Mouse (Mus musculus): Measurements from ENCODE around the gene Gm28710. TPM values are rescaled to one million over a fixed set of nuclear protein-coding genes. Genes with fewer than 3 reads are reported as not detected.
A peak's percentile ranks its signal among the peaks of the same experiment; 100 is the strongest.

The Gm28710 gene
- not detected in 2 replicates for polyA plus RNA-seq (2015; fragmentation: Nextera tagmentation; extraction: Ambion mirVana)

- Histone ChIP-seq H3K4me2 (no peak within 1 kb of the TSS), H3K27me3 (no peaks in the 10 kb centered on the region), H3K4me1 (replicated peaks) (no peaks in the 10 kb centered on the region), H3K4me3 (no peak within 1 kb of the TSS), H3K9me3 (no peaks in the 10 kb centered on the region), H3K9ac (no peak within 1 kb of the TSS), H3K27ac (no peak within 1 kb of the TSS), H3K36me3 (no peaks in the 10 kb centered on the region)
- WGBS: 91% methylated on average over 4 of the region's 4 CpGs
- ATAC-seq (ENCODE audit: low FRiP score): no peak
Measured at GRCm38 (mm10) chr5:16791243-16791860, at the start of gene Gm28710. Gm28710 (plus strand) TSS chr5:16791810.

GRCm38 (mm10) chr5:16777176-16777575 lies 14.4 kb upstream of the Gm28710 start:
- no peak for ATAC-seq (ENCODE audit: low FRiP score)
- 75% methylated on average over 2 of the region's 2 CpGs for WGBS
- H3K9ac ChIP-seq: no peak overlapping the region
- H3K27me3 ChIP-seq: no peaks in the 10 kb centered on the region
- 0 out of 2 replicates have a peak, but pooled peaks cover 2% of the 10 kb centered on the region for H3K9me3 ChIP-seq
- H3K4me2 ChIP-seq: no peak overlapping the region
- H3K4me3 ChIP-seq: no peak overlapping the region
- no peak overlapping the region for H3K27ac ChIP-seq
- no peaks in the 10 kb centered on the region for H3K36me3 ChIP-seq
- no peaks in the 10 kb centered on the region for H3K4me1 ChIP-seq (replicated peaks)

GRCm38 (mm10) chr5:16778610-16779172 lies 12.9 kb upstream of the Gm28710 start:
- no peaks in the 10 kb centered on the region for H3K4me1 ChIP-seq (replicated peaks)
- H3K4me2 ChIP-seq: no peak overlapping the region
- no peaks in the 10 kb centered on the region for H3K27me3 ChIP-seq
- no peak for ATAC-seq (ENCODE audit: low FRiP score)
- H3K9me3 ChIP-seq: no peaks in the 10 kb centered on the region
- H3K9ac ChIP-seq: no peak overlapping the region
- H3K36me3 ChIP-seq: no peaks in the 10 kb centered on the region
- no peak overlapping the region for H3K27ac ChIP-seq
- H3K4me3 ChIP-seq: no peak overlapping the region
- WGBS: 82% methylated on average over 6 of the region's 6 CpGs

DNA sequence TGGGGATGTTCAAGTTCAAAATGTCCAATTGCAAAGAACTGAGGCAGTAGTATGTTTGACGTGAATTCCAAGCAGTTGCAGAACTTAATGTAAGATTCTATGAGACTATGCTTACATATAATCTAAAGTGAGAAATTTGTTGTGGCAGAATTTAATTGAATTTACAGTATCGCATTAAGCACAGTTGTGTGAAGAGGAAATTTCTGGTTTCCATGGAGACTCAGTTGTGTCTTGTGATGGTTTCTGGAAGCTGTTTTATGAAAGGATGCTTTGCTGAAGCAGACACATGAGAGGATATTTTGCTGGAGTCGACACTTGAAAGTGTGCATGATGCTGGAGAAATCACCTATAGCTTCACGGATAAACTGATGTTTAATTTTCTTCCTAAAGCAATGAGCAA lies 6.0 kb upstream of the Gm28710 start:
- ATAC-seq (ENCODE audit: low FRiP score): no peak
- WGBS: 90% methylated on average over 4 of the region's 4 CpGs
- H3K36me3 ChIP-seq: no peaks in the 10 kb centered on the region
- H3K27me3 ChIP-seq: no peaks in the 10 kb centered on the region
- no peaks in the 10 kb centered on the region for H3K9me3 ChIP-seq
- no peak overlapping the region for H3K4me3 ChIP-seq
- no peak overlapping the region for H3K27ac ChIP-seq
- H3K9ac ChIP-seq: no peak overlapping the region
- no peaks in the 10 kb centered on the region for H3K4me1 ChIP-seq (replicated peaks)
- no peak overlapping the region for H3K4me2 ChIP-seq

DNA sequence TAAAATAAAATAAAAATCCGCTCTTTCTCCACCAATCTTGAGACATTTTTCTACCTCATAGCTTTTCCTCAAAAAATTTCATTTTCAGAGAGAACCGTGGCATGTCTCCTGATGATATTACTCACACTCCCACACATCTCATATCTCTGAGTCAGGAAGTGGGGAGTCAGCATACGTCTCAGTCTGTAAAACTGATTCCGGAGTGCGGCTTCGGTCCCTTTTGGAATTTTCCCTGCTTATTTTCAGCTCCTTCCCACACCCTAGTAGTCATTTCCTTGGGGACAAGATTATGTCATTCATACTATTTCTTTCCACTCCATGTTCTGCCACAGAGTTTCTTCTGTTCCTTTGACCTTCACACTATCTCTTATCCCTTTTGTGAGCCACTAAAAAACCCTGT lies 3.4 kb downstream of the Gm28710 start:
- Histone ChIP-seq H3K36me3 (no peaks in the 10 kb centered on the region), H3K4me3 (no peak overlapping the region), H3K9ac (no peak overlapping the region), H3K9me3 (no peaks in the 10 kb centered on the region), H3K4me1 (replicated peaks) (no peaks in the 10 kb centered on the region), H3K27me3 (no peaks in the 10 kb centered on the region), H3K4me2 (no peak overlapping the region), H3K27ac (no peak overlapping the region)
- WGBS: 91% methylated on average over 6 of the region's 6 CpGs
- no peak for ATAC-seq (ENCODE audit: low FRiP score)

DNA sequence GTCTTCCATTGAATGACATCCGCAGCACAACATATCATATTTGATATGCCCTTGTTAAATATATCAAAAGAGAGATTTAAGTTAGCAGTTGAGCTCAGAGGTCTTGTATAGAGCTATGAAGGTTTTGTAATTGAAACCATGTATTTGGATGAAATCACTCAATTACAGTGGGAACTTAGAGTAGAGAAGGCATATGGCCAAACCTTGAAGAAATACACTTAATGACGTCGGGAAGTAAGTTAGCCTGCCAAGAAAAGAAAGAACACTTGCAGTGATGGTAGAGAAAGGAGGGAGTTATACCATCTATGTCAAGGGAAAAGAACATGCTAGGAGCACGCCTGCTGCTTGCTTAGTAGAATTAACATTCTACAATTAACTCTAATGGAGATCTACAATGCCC lies 11.1 kb downstream of the Gm28710 start:
- H3K27ac ChIP-seq: no peak overlapping the region
- no peak overlapping the region for H3K9ac ChIP-seq
- no peaks in the 10 kb centered on the region for H3K4me1 ChIP-seq (replicated peaks)
- no peak overlapping the region for H3K4me3 ChIP-seq
- H3K9me3 ChIP-seq: no peaks in the 10 kb centered on the region
- H3K4me2 ChIP-seq: no peak overlapping the region
- 80% methylated on average over 4 of the region's 4 CpGs for WGBS
- H3K36me3 ChIP-seq: no peaks in the 10 kb centered on the region
- no peaks in the 10 kb centered on the region for H3K27me3 ChIP-seq
- no peak for ATAC-seq (ENCODE audit: low FRiP score)

- H3K27me3 ChIP-seq: no peaks in the 10 kb centered on the region
- no peak overlapping the region for H3K27ac ChIP-seq
- H3K4me2 ChIP-seq: no peak overlapping the region
- H3K4me3 ChIP-seq: no peak overlapping the region
- H3K36me3 ChIP-seq: no peaks in the 10 kb centered on the region
- no peaks in the 10 kb centered on the region for H3K4me1 ChIP-seq (replicated peaks)
- no peaks in the 10 kb centered on the region for H3K9me3 ChIP-seq
- no peak overlapping the region for H3K9ac ChIP-seq
- no peak for ATAC-seq (ENCODE audit: low FRiP score)
Measured at GRCm38 (mm10) chr5:16838991-16839390, 47.4 kb downstream of the Gm28710 start.

DNA sequence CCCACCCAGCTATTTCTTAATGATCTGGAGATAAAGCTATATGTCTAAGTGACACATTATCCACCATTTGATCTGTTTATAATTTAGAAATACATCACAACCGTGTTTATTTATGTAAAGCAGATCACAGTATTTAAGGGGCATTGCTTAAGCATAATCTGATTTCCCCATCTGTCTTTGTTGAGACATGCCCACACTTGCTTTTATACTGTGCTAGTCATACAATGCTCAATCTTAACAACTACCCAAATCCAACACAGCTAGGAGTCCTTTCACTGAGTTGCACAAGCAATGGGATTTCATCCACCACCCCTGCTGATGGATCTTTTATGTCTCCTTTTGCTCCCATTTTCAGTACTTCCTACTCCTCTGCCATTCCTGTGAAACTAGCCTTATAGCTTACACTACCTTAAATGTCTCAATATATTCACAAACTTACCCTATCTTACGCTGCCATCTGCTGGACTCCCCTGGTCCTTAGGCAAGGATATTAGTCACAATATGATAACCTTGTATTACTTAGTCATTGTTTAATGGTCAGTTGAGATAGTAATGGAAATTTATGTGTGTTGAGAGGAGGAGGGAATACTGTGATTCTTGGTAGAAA lies 77.8 kb downstream of the Gm28710 start:
- no peaks in the 10 kb centered on the region for H3K9me3 ChIP-seq
- ATAC-seq (ENCODE audit: low FRiP score): peak; percentile 83
- 71% methylated on average over 2 of the region's 2 CpGs for WGBS
- no peak overlapping the region for H3K9ac ChIP-seq
- no peak overlapping the region for H3K27ac ChIP-seq
- no peaks in the 10 kb centered on the region for H3K27me3 ChIP-seq
- no peak overlapping the region for H3K4me2 ChIP-seq
- no peaks in the 10 kb centered on the region for H3K4me1 ChIP-seq (replicated peaks)
- H3K4me3 ChIP-seq: no peak overlapping the region
- no peaks in the 10 kb centered on the region for H3K36me3 ChIP-seq

- Histone ChIP-seq H3K4me2 (no peak overlapping the region), H3K9me3 (no peaks in the 10 kb centered on the region), H3K4me1 (replicated peaks) (no peaks in the 10 kb centered on the region), H3K9ac (no peak overlapping the region), H3K27me3 (no peaks in the 10 kb centered on the region), H3K36me3 (no peaks in the 10 kb centered on the region), H3K4me3 (no peak overlapping the region), H3K27ac (no peak overlapping the region)
- WGBS: 9% methylated on average over 1 of the region's 1 CpGs
- no peak for ATAC-seq (ENCODE audit: low FRiP score)
Measured at GRCm38 (mm10) chr5:16894161-16894560, 102.6 kb downstream of the Gm28710 start.

GRCm38 (mm10) chr5:16919791-16920190 lies 128.2 kb downstream of the Gm28710 start:
- Histone ChIP-seq H3K9ac (no peak overlapping the region), H3K4me2 (no peak overlapping the region), H3K36me3 (no peaks in the 10 kb centered on the region), H3K4me1 (replicated peaks) (no peaks in the 10 kb centered on the region), H3K27ac (no peak overlapping the region), H3K27me3 (no peaks in the 10 kb centered on the region), H3K9me3 (no peaks in the 10 kb centered on the region), H3K4me3 (no peak overlapping the region)
- 92% methylated on average over 8 of the region's 8 CpGs for WGBS
- no peak for ATAC-seq (ENCODE audit: low FRiP score)

GRCm38 (mm10) chr5:16922473-16922872 lies 130.9 kb downstream of the Gm28710 start:
- Histone ChIP-seq H3K27me3 (no peaks in the 10 kb centered on the region), H3K4me1 (replicated peaks) (no peaks in the 10 kb centered on the region), H3K9ac (no peak overlapping the region), H3K27ac (no peak overlapping the region), H3K4me2 (no peak overlapping the region), H3K4me3 (no peak overlapping the region), H3K9me3 (no peaks in the 10 kb centered on the region), H3K36me3 (no peaks in the 10 kb centered on the region)
- no peak for ATAC-seq (ENCODE audit: low FRiP score)
- 73% methylated on average over 1 of the region's 1 CpGs for WGBS
